Mouse (Mus musculus): ENCODE results near the gene Msx2. TPM values are rescaled to one million over a fixed set of nuclear protein-coding genes. Genes with fewer than 3 reads are reported as not detected.

The Msx2 gene
- not detected for total RNA-seq (2023)

GRCm38 (mm10) chr13:53472614-53473124 is at the start of gene Msx2:
Gene Msx2, minus strand, starts transcription at chr13:53473074.

Other genes with a start within 250 kb of the Msx2 start
- gene Ror2, start 186.9 kb downstream of the Msx2 start, total RNA-seq (2023): not detected
- 36.7 TPM for gene Sptlc1, start 95.7 kb downstream of the Msx2 start, total RNA-seq (2023)